Mouse (Mus musculus): ENCODE results near the gene 6820408C15Rik. TPM values are rescaled to one million over a fixed set of nuclear protein-coding genes. Genes with fewer than 3 reads are reported as not detected.

The 6820408C15Rik gene
- polyA plus RNA-seq, 1 experiment from 2014 or later, result 0.21 TPM

- H3K9me3 ChIP-seq (replicated peaks), result no peaks in the 10 kb centered on the region
- H3K4me2 ChIP-seq, result no peak overlapping the region
- no peak overlapping the region for H3K9ac ChIP-seq
- H3K36me3 ChIP-seq, result no peaks in the 10 kb centered on the region
- 56% methylated on average over 3 of the region's 3 CpGs for WGBS (ENCODE audit: insufficient replicate concordance)
- no peak for ATAC-seq (ENCODE audit: low read depth)
- no peaks in the 10 kb centered on the region for H3K4me1 ChIP-seq (replicated peaks)
- no peak overlapping the region for H3K4me3 ChIP-seq (replicated peaks)
- H3K27me3 ChIP-seq, result no peaks in the 10 kb centered on the region
- DNase-seq, result no peak
- no peak overlapping the region for H3K27ac ChIP-seq
Observed at GRCm38 (mm10) chr2:152480881-152481280, 65.5 kb downstream of the 6820408C15Rik start.

- H3K27me3 ChIP-seq, result no peaks in the 10 kb centered on the region
- no peak overlapping the region for H3K4me3 ChIP-seq (replicated peaks)
- no peak overlapping the region for H3K4me2 ChIP-seq
- 71% methylated on average over 7 of the region's 7 CpGs for WGBS (ENCODE audit: insufficient replicate concordance)
- DNase-seq (no peak), ATAC-seq (ENCODE audit: low read depth) (no peak)
- no peaks in the 10 kb centered on the region for H3K9me3 ChIP-seq (replicated peaks)
- no peak overlapping the region for H3K27ac ChIP-seq
- H3K4me1 ChIP-seq (replicated peaks), result no peaks in the 10 kb centered on the region
- no peaks in the 10 kb centered on the region for H3K36me3 ChIP-seq
- no peak overlapping the region for H3K9ac ChIP-seq
Observed at GRCm38 (mm10) chr2:152481726-152482125, 66.3 kb downstream of the 6820408C15Rik start.

- Histone ChIP-seq H3K9ac (no peak overlapping the region), H3K27ac (no peak overlapping the region), H3K4me2 (no peak overlapping the region), H3K36me3 (no peaks in the 10 kb centered on the region), H3K9me3 (replicated peaks) (no peaks in the 10 kb centered on the region), H3K4me1 (replicated peaks) (no peaks in the 10 kb centered on the region), H3K4me3 (replicated peaks) (no peak overlapping the region), H3K27me3 (no peaks in the 10 kb centered on the region)
- DNase-seq, result no peak
- WGBS (ENCODE audit: insufficient replicate concordance), result 63% methylated on average over 2 of the region's 2 CpGs
- no peak for ATAC-seq (ENCODE audit: low read depth)
Observed at GRCm38 (mm10) chr2:152487024-152487423, 71.6 kb downstream of the 6820408C15Rik start.

GRCm38 (mm10) chr2:152490038-152490437 lies 74.7 kb downstream of the 6820408C15Rik start, which contains the start of gene Defb22:
TSS of gene Defb22 (minus strand) at chr2:152490138.
- H3K4me2 ChIP-seq, result no peak within 1 kb of the TSS
- no peaks in the 10 kb centered on the region for H3K27me3 ChIP-seq
- no peaks in the 10 kb centered on the region for H3K9me3 ChIP-seq (replicated peaks)
- H3K9ac ChIP-seq, result no peak within 1 kb of the TSS
- no peak for DNase-seq
- ATAC-seq (ENCODE audit: low read depth), result no peak
- no peak within 1 kb of the TSS for H3K4me3 ChIP-seq (replicated peaks)
- no peak within 1 kb of the TSS for H3K27ac ChIP-seq
- H3K36me3 ChIP-seq, result no peaks in the 10 kb centered on the region
- H3K4me1 ChIP-seq (replicated peaks), result no peaks in the 10 kb centered on the region

GRCm38 (mm10) chr2:152493151-152493550 lies 77.8 kb downstream of the 6820408C15Rik start:
- WGBS (ENCODE audit: insufficient replicate concordance), result 58% methylated on average over 6 of the region's 6 CpGs
- no peak overlapping the region for H3K4me3 ChIP-seq (replicated peaks)
- no peaks in the 10 kb centered on the region for H3K9me3 ChIP-seq (replicated peaks)
- no peak overlapping the region for H3K9ac ChIP-seq
- ATAC-seq (ENCODE audit: low read depth), result no peak
- no peaks in the 10 kb centered on the region for H3K36me3 ChIP-seq
- no peak overlapping the region for H3K4me2 ChIP-seq
- H3K27ac ChIP-seq, result no peak overlapping the region
- DNase-seq, result no peak
- no peaks in the 10 kb centered on the region for H3K4me1 ChIP-seq (replicated peaks)
- H3K27me3 ChIP-seq, result no peaks in the 10 kb centered on the region

Other genes with a start within 250 kb of the 6820408C15Rik start
- 51.5 and 53.3 TPM in 2 replicates for gene Csnk2a1, start 188.7 kb upstream of the 6820408C15Rik start, polyA plus RNA-seq (2015; fragmentation: Nextera tagmentation; extraction: Ambion mirVana)
- gene Tbc1d20, start 121.8 kb upstream of the 6820408C15Rik start, polyA plus RNA-seq (2015; fragmentation: Nextera tagmentation; extraction: Ambion mirVana), result 10.9 and 11.4 TPM in 2 replicates
- gene Rbck1, start 82.9 kb upstream of the 6820408C15Rik start, polyA plus RNA-seq (2015; fragmentation: Nextera tagmentation; extraction: Ambion mirVana), result 52.2 and 52.4 TPM in 2 replicates
- 2.7 and 3.3 TPM in 2 replicates for gene Trib3, start 71.6 kb upstream of the 6820408C15Rik start, polyA plus RNA-seq (2015; fragmentation: Nextera tagmentation; extraction: Ambion mirVana)
- 0.07 TPM in 1 of 2 replicates, not detected in the other for gene Nrsn2, start 38.9 kb upstream of the 6820408C15Rik start, polyA plus RNA-seq (2015; fragmentation: Nextera tagmentation; extraction: Ambion mirVana)
- gene Sox12, start 17.5 kb upstream of the 6820408C15Rik start, polyA plus RNA-seq (2015; fragmentation: Nextera tagmentation; extraction: Ambion mirVana), result 1.6 TPM in 2 replicates
- 14.0 and 16.2 TPM in 2 replicates for gene Zcchc3, start 560 bp upstream of the 6820408C15Rik start, polyA plus RNA-seq (2015; fragmentation: Nextera tagmentation; extraction: Ambion mirVana)
- not detected in 2 replicates for gene Defb23, start 49.0 kb downstream of the 6820408C15Rik start, polyA plus RNA-seq (2015; fragmentation: Nextera tagmentation; extraction: Ambion mirVana)
- not detected in 2 replicates for gene Defb20, start 61.5 kb downstream of the 6820408C15Rik start, polyA plus RNA-seq (2015; fragmentation: Nextera tagmentation; extraction: Ambion mirVana)
- gene Defb22, start 74.6 kb downstream of the 6820408C15Rik start, polyA plus RNA-seq (2015; fragmentation: Nextera tagmentation; extraction: Ambion mirVana), result not detected in 2 replicates
- not detected in 2 replicates for gene Defb26, start 96.1 kb downstream of the 6820408C15Rik start, polyA plus RNA-seq (2015; fragmentation: Nextera tagmentation; extraction: Ambion mirVana)
- not detected in 2 replicates for gene Defb28, start 102.7 kb downstream of the 6820408C15Rik start, polyA plus RNA-seq (2015; fragmentation: Nextera tagmentation; extraction: Ambion mirVana)
- not detected in 2 replicates for gene Defb29, start 124.5 kb downstream of the 6820408C15Rik start, polyA plus RNA-seq (2015; fragmentation: Nextera tagmentation; extraction: Ambion mirVana)
- gene Gm17416, start 153.8 kb downstream of the 6820408C15Rik start, polyA plus RNA-seq (2015; fragmentation: Nextera tagmentation; extraction: Ambion mirVana), result not detected in 2 replicates
- not detected in 2 replicates for gene Defb21, start 157.2 kb downstream of the 6820408C15Rik start, polyA plus RNA-seq (2015; fragmentation: Nextera tagmentation; extraction: Ambion mirVana)
- gene Defb19, start 164.7 kb downstream of the 6820408C15Rik start, polyA plus RNA-seq (2015; fragmentation: Nextera tagmentation; extraction: Ambion mirVana), result not detected in 2 replicates
- not detected in 2 replicates for gene Defb45, start 183.8 kb downstream of the 6820408C15Rik start, polyA plus RNA-seq (2015; fragmentation: Nextera tagmentation; extraction: Ambion mirVana)
- not detected in 2 replicates for gene Defb36, start 188.7 kb downstream of the 6820408C15Rik start, polyA plus RNA-seq (2015; fragmentation: Nextera tagmentation; extraction: Ambion mirVana)
- not detected in 2 replicates for gene Defb25, start 207.5 kb downstream of the 6820408C15Rik start, polyA plus RNA-seq (2015; fragmentation: Nextera tagmentation; extraction: Ambion mirVana)
- gene Rem1, start 211.4 kb downstream of the 6820408C15Rik start, polyA plus RNA-seq (2015; fragmentation: Nextera tagmentation; extraction: Ambion mirVana), result 0.89 and 0.95 TPM in 2 replicates